Mouse (Mus musculus) spleen, adult 2 months (tissue): ENCODE measurements around the gene Shkbp1.

Experiments
- CTCF ChIP-seq: fragments of 200-500 bp; IDR thresholded peaks from 2 replicates; pipeline ENCODE4 v1.5.1; 2011; ENCODE audit warnings: mild to moderate bottlenecking, inconsistent platforms; ENCODE audit not compliant: insufficient read depth, insufficient read length, insufficient replicate concordance; ENCODE audit errors: extremely low read depth
- POLR2A ChIP-seq: fragments of 200-500 bp; IDR thresholded peaks from 2 replicates; pipeline ENCODE4 v1.6.1; 2011; ENCODE audit warnings: low read depth, low read length, inconsistent platforms

DNA sequence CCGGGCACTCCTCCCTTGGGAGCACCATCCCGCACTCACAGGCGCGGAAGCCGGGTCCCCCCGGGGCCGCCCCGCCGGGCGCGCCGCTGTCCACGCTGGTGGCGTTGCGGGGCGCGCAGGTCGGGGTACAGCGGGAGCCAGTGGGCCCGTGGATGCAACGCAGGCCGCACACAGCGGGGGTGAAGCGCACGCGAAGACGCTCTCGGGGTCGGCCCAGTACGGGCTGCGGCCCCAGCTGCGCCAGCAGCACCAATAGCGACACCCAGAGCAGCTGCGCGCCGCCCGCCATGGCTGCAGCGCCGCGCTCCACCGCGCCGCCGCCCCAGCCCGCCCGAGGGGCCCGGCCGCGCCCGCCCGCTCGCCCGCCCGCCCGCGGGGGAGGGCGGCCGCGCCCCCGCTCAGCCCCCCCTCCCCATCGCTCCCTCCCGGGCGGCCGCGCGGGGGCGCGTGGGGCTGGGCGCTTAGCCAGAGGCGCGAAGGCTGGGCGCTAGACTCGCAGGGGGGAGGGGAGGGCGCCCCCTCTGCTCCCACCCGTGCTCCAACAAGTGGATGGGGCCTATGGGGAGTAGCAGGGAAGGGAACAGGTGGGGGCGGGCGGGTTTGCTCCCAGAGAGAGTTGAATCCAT is 22.4 kb downstream of the Shkbp1 start:
- TF ChIP-seq CTCF (no peak), POLR2A (no peak)
